Mouse (Mus musculus): ENCODE results near the gene Atp8b2. TPM values are rescaled to one million over a fixed set of nuclear protein-coding genes. Genes with fewer than 3 reads are reported as not detected.

Gene Atp8b2
- total RNA-seq, 2 experiments from 2014 or later = 14.7 to 14.9 TPM

- no peak for DNase-seq
Measured at GRCm38 (mm10) chr3:89907846-89908245, 55.5 kb downstream of the Atp8b2 start.

- no peak for DNase-seq
Measured at GRCm38 (mm10) chr3:89899511-89899908, 63.8 kb downstream of the Atp8b2 start.

GRCm38 (mm10) chr3:89898870-89899510, 64.3 kb downstream of the Atp8b2 start:
- peak; percentile 62 to 72 for DNase-seq

- no peak for DNase-seq
Measured at GRCm38 (mm10) chr3:89898011-89898410, 65.3 kb downstream of the Atp8b2 start.

- DNase-seq = no peak
Measured at GRCm38 (mm10) chr3:89897204-89897796, 66.0 kb downstream of the Atp8b2 start.

GRCm38 (mm10) chr3:89896571-89896970, 66.7 kb downstream of the Atp8b2 start:
- DNase-seq = no peak

GRCm38 (mm10) chr3:89892517-89893106, 70.7 kb downstream of the Atp8b2 start:
- DNase-seq = no peak

DNA sequence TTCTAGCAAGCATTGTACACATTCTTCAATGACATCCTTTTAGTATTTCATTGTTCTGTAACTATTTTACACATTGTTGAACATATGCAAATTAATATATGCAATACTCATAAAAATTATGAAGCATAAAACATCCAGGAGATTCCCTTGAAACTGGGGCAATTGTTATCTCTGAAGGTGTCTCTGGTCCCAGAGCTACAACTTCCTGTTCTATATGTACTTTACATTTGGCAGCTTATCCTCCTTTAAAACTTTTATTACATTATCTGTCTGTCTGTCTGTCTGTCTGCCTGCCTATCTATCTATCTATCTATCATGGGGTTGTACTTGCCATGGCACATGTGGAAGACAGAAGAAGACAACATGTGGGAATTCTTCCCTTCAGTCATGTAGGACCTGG, 71.6 kb downstream of the Atp8b2 start:
- no peak for DNase-seq

DNA sequence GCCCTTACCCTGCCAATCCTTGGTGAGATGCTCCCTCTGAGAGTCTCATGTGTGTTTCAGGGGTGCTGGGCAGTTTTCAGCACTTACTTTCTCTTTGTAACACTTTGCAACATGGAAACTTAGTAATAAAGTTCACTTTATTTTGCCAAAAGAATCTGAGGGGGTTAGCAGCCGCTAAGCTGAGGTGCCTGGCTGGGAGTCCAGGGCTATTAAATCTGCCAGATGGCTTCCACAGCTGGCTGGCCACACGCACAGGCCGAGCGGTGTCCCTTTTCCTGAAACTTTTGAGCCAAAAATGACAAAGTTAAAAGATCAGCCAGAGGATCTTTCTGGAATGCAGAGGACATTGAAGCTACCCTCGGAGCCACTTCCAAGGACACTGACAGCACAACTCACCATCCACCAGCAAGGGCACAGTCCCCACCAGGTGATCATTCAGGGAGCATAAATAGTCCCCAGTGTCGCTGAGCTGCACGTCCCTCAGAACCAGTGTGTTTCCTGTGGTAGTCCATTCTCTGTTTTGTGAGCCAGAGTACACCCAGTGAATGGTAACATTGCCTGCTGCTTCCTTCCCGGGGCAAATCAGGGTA, 73.4 kb downstream of the Atp8b2 start:
- DNase-seq = peak; percentile 39 to 56

Small RNA genes lying within 50 kb of the gene (microRNA-seq; reads per million reads assigned to microRNA genes)
- gene Mir7669 = 0.27 to 1.5 reads per million in 2 experiments

Other genes with a start within 250 kb of the Atp8b2 start
- gene Adar, start 248.5 kb downstream of the Atp8b2 start, total RNA-seq (2021) = 10 to 100 TPM; 10.2 to 11.0 TPM
- under 1 TPM in 1 of 2 experiments, not detected in 1; 0.18 TPM for gene Chrnb2, start 198.9 kb downstream of the Atp8b2 start, total RNA-seq (2021)
- 10 to 100 TPM; 25.9 to 26.1 TPM for gene Ube2q1, start 189.9 kb downstream of the Atp8b2 start, total RNA-seq (2021)
- gene She, start 132.1 kb downstream of the Atp8b2 start, total RNA-seq (2021) = 10 to 100 TPM; 10.0 to 10.5 TPM
- 1 to 10 TPM; 4.2 to 5.6 TPM for gene Il6ra, start 50.3 kb downstream of the Atp8b2 start, total RNA-seq (2021)
- 10 to 100 TPM; 46.1 to 48.5 TPM for gene Hax1, start 35.3 kb upstream of the Atp8b2 start, total RNA-seq (2021)
- gene 4933434E20Rik, start 88.1 kb upstream of the Atp8b2 start, total RNA-seq (2021) = 10 to 100 TPM; 92.4 to 97.6 TPM
- gene Ubap2l, start 89.1 kb upstream of the Atp8b2 start, total RNA-seq (2021) = 100 to 1,000 TPM in 1 of 2 experiments, 10 to 100 TPM in 1; 83.7 to 107 TPM
- gene Tpm3, start 109.1 kb upstream of the Atp8b2 start, total RNA-seq (2021) = 10 to 100 TPM; 42.9 to 46.2 TPM
- under 1 TPM; 0.12 to 0.18 TPM for gene Nup210l, start 140.6 kb upstream of the Atp8b2 start, total RNA-seq (2021)

All from heart, adult 18-20 months (tissue).